Comparison of ENCODE assay signal across 11 mouse cellular contexts in genomic region chr10:80736731-80737130, GRCm38 (mm10). TPM values are rescaled to one million over a fixed set of nuclear protein-coding genes. Genes with fewer than 3 reads are reported as not detected.
DNase-seq lines count a peak whose midpoint lies in the region; ATAC-seq lines count a peak whose summit lies in the region.
"Had no signal": no experiment of that assay in that cellular context is flagged by ENCODE, and none has a peak within 500 bp of the region (broad histone marks: within the 10 kb centered on the region; RNA-seq: fewer than 3 reads in every experiment).

No protein-coding gene starts in this region.

- ATAC-seq in intestine, embryonic 16.5 days: no peak
- ATAC-seq in intestine, embryonic 15.5 days: no peak
- ATAC-seq in megakaryocyte progenitor cell, adult 5-6 weeks (replicated peaks; ENCODE audit: poor library complexity): peak; percentile 55
- ATAC-seq in erythroblast, adult 5-6 weeks (replicated peaks; ENCODE audit: low FRiP score, poor library complexity, severe bottlenecking): no peak
- ATAC-seq: hindbrain, embryonic 16.5 days had no signal

- H3K4me2 ChIP-seq in intestine, embryonic 16.5 days (ENCODE audit: low read depth, low read length): no peak overlapping the region
- H3K4me2 ChIP-seq in intestine, embryonic 15.5 days (replicated peaks): no peak overlapping the region

- peaks cover 4% of the 10 kb centered on the region; the same call in 1 of the 2 replicates for H3K36me3 ChIP-seq in intestine, embryonic 16.5 days (ENCODE audit: control insufficient read depth, insufficient read depth, low read length)
- H3K36me3 ChIP-seq in intestine, embryonic 15.5 days: peaks cover 19% of the 10 kb centered on the region; the same call in 1 of the 2 replicates

- DNase-seq in adrenal gland, postnatal 14 days: peak; percentile 63
- no peak for DNase-seq in adrenal gland, postnatal 25 days
- DNase-seq in cerebellum, adult 9-10 months: peak; percentile 83
- DNase-seq in kidney, postnatal 25 days: no peak
- DNase-seq: gastrocnemius, postnatal 10 days; kidney, postnatal 4 days had no signal

- no peak overlapping the region for H3K4me3 ChIP-seq in intestine, embryonic 16.5 days (ENCODE audit: low read length)
- H3K4me3 ChIP-seq in intestine, embryonic 15.5 days (replicated peaks): no peak overlapping the region

- H3K4me1 ChIP-seq in intestine, embryonic 16.5 days (ENCODE audit: control insufficient read depth, insufficient read depth, low read length): peaks cover 33% of the 10 kb centered on the region
- H3K4me1 ChIP-seq in intestine, embryonic 15.5 days (replicated peaks): peaks cover 27% of the 10 kb centered on the region

- H3K27ac ChIP-seq in intestine, embryonic 16.5 days (ENCODE audit: low read length): peak overlapping the region; percentile 24
- no peak overlapping the region for H3K27ac ChIP-seq in intestine, embryonic 15.5 days

- H3K9ac ChIP-seq in intestine, embryonic 16.5 days (ENCODE audit: low read depth, low read length): no peak overlapping the region
- H3K9ac ChIP-seq in intestine, embryonic 15.5 days: no peak overlapping the region

- 63% methylated on average over 5 of the region's 5 CpGs for WGBS in intestine, embryonic 16.5 days
- 69% methylated on average over 5 of the region's 5 CpGs for WGBS in intestine, embryonic 15.5 days

- no peaks in the 10 kb centered on the region for H3K9me3 ChIP-seq in intestine, embryonic 16.5 days (ENCODE audit: control insufficient read depth, low read length)
- H3K9me3 ChIP-seq in intestine, embryonic 15.5 days: no peaks in the 10 kb centered on the region

- no peaks in the 10 kb centered on the region for H3K27me3 ChIP-seq in intestine, embryonic 16.5 days (replicated peaks; ENCODE audit: control insufficient read depth, insufficient read depth, low read length)
- H3K27me3 ChIP-seq in intestine, embryonic 15.5 days (replicated peaks): no peaks in the 10 kb centered on the region

RNA-seq across cellular contexts. Expression of gene Ap3d1, which starts 5.3 kb away (rescaled TPM):
- 80.3 and 85.6 TPM in 2 replicates for total RNA-seq in adrenal gland, postnatal 14 days (2021)
- total RNA-seq in adrenal gland, postnatal 25 days (2021): 94.4 and 102 TPM in 2 replicates
- polyA plus RNA-seq in intestine, embryonic 16.5 days (2015; fragmentation: Nextera tagmentation; extraction: Ambion mirVana): 57.9 and 58.4 TPM in 2 replicates
- 70.5 and 71.4 TPM in 2 replicates for polyA plus RNA-seq in intestine, embryonic 15.5 days (2015; fragmentation: Nextera tagmentation; extraction: Ambion mirVana)
- total RNA-seq in megakaryocyte progenitor cell, adult 5-6 weeks (2015): 31.5 and 40.3 TPM in 2 replicates
- 34.7 and 48.7 TPM in 2 replicates for total RNA-seq in megakaryocyte progenitor cell, adult 5-6 weeks (2017)
- total RNA-seq in erythroblast, adult 5-6 weeks (2015; ENCODE audit: low replicate concordance): 12.5 and 27.6 TPM in 2 replicates
- total RNA-seq in erythroblast, adult 5-6 weeks (2017; ENCODE audit: low replicate concordance): 25.9 and 30.5 TPM in 2 replicates

RNA-seq across cellular contexts. Expression of gene Dot1l, which starts 18.3 kb away (rescaled TPM):
- total RNA-seq in adrenal gland, postnatal 14 days (2021): 82.3 and 90.7 TPM in 2 replicates
- total RNA-seq in adrenal gland, postnatal 25 days (2021): 97.3 and 102 TPM in 2 replicates
- polyA plus RNA-seq in intestine, embryonic 16.5 days (2015; fragmentation: Nextera tagmentation; extraction: Ambion mirVana): 9.5 and 9.7 TPM in 2 replicates
- polyA plus RNA-seq in intestine, embryonic 15.5 days (2015; fragmentation: Nextera tagmentation; extraction: Ambion mirVana): 12.0 and 14.2 TPM in 2 replicates
- 29.2 and 34.8 TPM in 2 replicates for total RNA-seq in megakaryocyte progenitor cell, adult 5-6 weeks (2015)
- 9.0 and 9.7 TPM in 2 replicates for total RNA-seq in megakaryocyte progenitor cell, adult 5-6 weeks (2017)
- total RNA-seq in erythroblast, adult 5-6 weeks (2015; ENCODE audit: low replicate concordance): 10.9 and 15.6 TPM in 2 replicates
- 8.0 and 22.9 TPM in 2 replicates for total RNA-seq in erythroblast, adult 5-6 weeks (2017; ENCODE audit: low replicate concordance)

RNA-seq across cellular contexts. Expression of gene Izumo4, which starts 34.7 kb away (rescaled TPM):
- total RNA-seq in adrenal gland, postnatal 14 days (2021): 12.1 and 12.6 TPM in 2 replicates
- total RNA-seq in adrenal gland, postnatal 25 days (2021): 21.6 and 37.1 TPM in 2 replicates
- polyA plus RNA-seq in intestine, embryonic 16.5 days (2015; fragmentation: Nextera tagmentation; extraction: Ambion mirVana): 18.5 and 25.0 TPM in 2 replicates
- polyA plus RNA-seq in intestine, embryonic 15.5 days (2015; fragmentation: Nextera tagmentation; extraction: Ambion mirVana): 22.3 and 26.5 TPM in 2 replicates
- 7.0 and 13.6 TPM in 2 replicates for total RNA-seq in megakaryocyte progenitor cell, adult 5-6 weeks (2015)
- total RNA-seq in megakaryocyte progenitor cell, adult 5-6 weeks (2017): 1.7 and 4.3 TPM in 2 replicates
- 8.6 and 9.8 TPM in 2 replicates for total RNA-seq in erythroblast, adult 5-6 weeks (2015; ENCODE audit: low replicate concordance)
- 1.3 and 2.2 TPM in 2 replicates for total RNA-seq in erythroblast, adult 5-6 weeks (2017; ENCODE audit: low replicate concordance)

RNA-seq across cellular contexts. Expression of gene Mob3a, which starts 35.0 kb away (rescaled TPM):
- total RNA-seq in adrenal gland, postnatal 14 days (2021): 12.8 and 24.1 TPM in 2 replicates
- 15.2 and 18.8 TPM in 2 replicates for total RNA-seq in adrenal gland, postnatal 25 days (2021)
- 39.8 and 41.8 TPM in 2 replicates for polyA plus RNA-seq in intestine, embryonic 16.5 days (2015; fragmentation: Nextera tagmentation; extraction: Ambion mirVana)
- 40.4 and 43.0 TPM in 2 replicates for polyA plus RNA-seq in intestine, embryonic 15.5 days (2015; fragmentation: Nextera tagmentation; extraction: Ambion mirVana)
- 26.4 and 31.9 TPM in 2 replicates for total RNA-seq in megakaryocyte progenitor cell, adult 5-6 weeks (2015)
- 34.9 and 39.0 TPM in 2 replicates for total RNA-seq in megakaryocyte progenitor cell, adult 5-6 weeks (2017)
- 13.4 and 25.6 TPM in 2 replicates for total RNA-seq in erythroblast, adult 5-6 weeks (2015; ENCODE audit: low replicate concordance)
- total RNA-seq in erythroblast, adult 5-6 weeks (2017; ENCODE audit: low replicate concordance): 11.0 and 18.2 TPM in 2 replicates

RNA-seq across cellular contexts. Expression of gene Mknk2, which starts 58.8 kb away (rescaled TPM):
- total RNA-seq in adrenal gland, postnatal 14 days (2021): 224 and 226 TPM in 2 replicates
- total RNA-seq in adrenal gland, postnatal 25 days (2021): 155 and 164 TPM in 2 replicates
- polyA plus RNA-seq in intestine, embryonic 16.5 days (2015; fragmentation: Nextera tagmentation; extraction: Ambion mirVana): 18.3 and 49.9 TPM in 2 replicates
- polyA plus RNA-seq in intestine, embryonic 15.5 days (2015; fragmentation: Nextera tagmentation; extraction: Ambion mirVana): 68.8 and 73.0 TPM in 2 replicates
- 40.1 and 46.2 TPM in 2 replicates for total RNA-seq in megakaryocyte progenitor cell, adult 5-6 weeks (2015)
- total RNA-seq in megakaryocyte progenitor cell, adult 5-6 weeks (2017): 32.8 and 44.4 TPM in 2 replicates
- 40.2 and 47.4 TPM in 2 replicates for total RNA-seq in erythroblast, adult 5-6 weeks (2015; ENCODE audit: low replicate concordance)
- total RNA-seq in erythroblast, adult 5-6 weeks (2017; ENCODE audit: low replicate concordance): 28.4 and 40.8 TPM in 2 replicates

Comparison
In these comparisons a context has a peak if more than half of its experiments do, and no peak if none do; other contexts are left out.
1. DNase-seq: peak in adrenal gland, postnatal 14 days (single experiment) and cerebellum, adult 9-10 months (single experiment); none in adrenal gland, postnatal 25 days (single experiment) and kidney, postnatal 25 days (0 of 2).